Mouse (Mus musculus) kidney, postnatal 0 days (tissue): Measurements from ENCODE around the gene Olfr1335. TPM values are rescaled to one million over a fixed set of nuclear protein-coding genes. Genes with fewer than 3 reads are reported as not detected.
"Not testable (repeated sequence)": the region's sequence is repeated elsewhere in the genome, so short reads cannot be mapped to it uniquely, and the experiment has no call there.

Experiments used
- ATAC-seq: fragments of 200-750 bp; cut with Nextera tagmentation; replicated peaks from 2 replicates; pipeline ENCODE4 v1.8.0; 2017; ENCODE audit warnings: low read depth, moderate number of reproducible peaks, moderate TSS enrichment, moderate library complexity; ENCODE audit not compliant: low FRiP score
- DNase-seq: peaks from one replicate; pipeline ENCODE4 v3.0.0-alpha.2; 2016; ENCODE audit warnings: low spot score
- H3K27ac ChIP-seq: fragments of 300-500 bp; sonication (generic); 2 replicates; pipeline ENCODE4 v1.5.1; 2014; ENCODE audit warnings: mild to moderate bottlenecking
- H3K27me3 ChIP-seq: fragments of 300-500 bp; sonication (generic); 2 replicates; pipeline ENCODE4 v1.6.1; 2014; ENCODE audit warnings: low read length, mixed read lengths; ENCODE audit not compliant: insufficient read depth
- H3K36me3 ChIP-seq: fragments of 300-500 bp; sonication (generic); 2 replicates; pipeline ENCODE4 v1.6.1; 2014; ENCODE audit warnings: low read length, mixed read lengths; ENCODE audit not compliant: insufficient read depth
- H3K4me1 ChIP-seq: fragments of 300-500 bp; sonication (generic); replicated peaks from 2 replicates; pipeline ENCODE4 v1.6.1; 2014; ENCODE audit warnings: antibody characterized with exemption, low read length, mixed read lengths; ENCODE audit not compliant: insufficient read depth
- H3K4me2 ChIP-seq: fragments of 300-500 bp; sonication (generic); 2 replicates; pipeline ENCODE4 v1.6.1; 2014; ENCODE audit warnings: mild to moderate bottlenecking, low read length, moderate library complexity, mixed read lengths
- H3K4me3 ChIP-seq: fragments of 300-500 bp; sonication (generic); replicated peaks from 2 replicates; pipeline ENCODE4 v1.5.1; 2014; ENCODE audit warnings: low read depth, low read length
- H3K9ac ChIP-seq: fragments of 300-500 bp; sonication (generic); 2 replicates; pipeline ENCODE4 v1.6.1; 2014; ENCODE audit warnings: low read depth, low read length
- H3K9me3 ChIP-seq: fragments of 300-500 bp; sonication (generic); replicated peaks from 2 replicates; pipeline ENCODE4 v1.6.1; 2016; ENCODE audit warnings: low read length, inconsistent platforms, mixed read lengths
- CTCF ChIP-seq: IDR thresholded peaks from 2 replicates; pipeline ENCODE4 v1.5.1; 2016; ENCODE audit warnings: antibody characterized with exemption, low read depth, mild to moderate bottlenecking, moderate library complexity
- whole genome bisulfite sequencing: fragments of 180-500 bp; shearing (Covaris S2); extraction: QIAGEN DNeasy Blood & Tissue Kit; methylation state at CpG from one replicate; pipeline ENCODE4 v1.1.7; 2014; 5-methylcytosine and 5-hydroxymethylcytosine counted together
- polyA plus RNA-seq: library from polyadenylated mRNA; unstranded; fragments of >200 nt; fragmentation: Nextera tagmentation; extraction: Ambion mirVana; gene quantifications from 2 replicates; pipeline ENCODE4 v1.2.1, GENCODE M21; 2015

The Olfr1335 gene
- not detected in 2 replicates for polyA plus RNA-seq

- Histone ChIP-seq H3K27ac (no peak within 1 kb of the TSS), H3K9ac (no peak within 1 kb of the TSS), H3K36me3 (no peaks in the 10 kb centered on the region), H3K27me3 (no peaks in the 10 kb centered on the region), H3K4me1 (no peaks in the 10 kb centered on the region), H3K4me3 (no peak within 1 kb of the TSS), H3K9me3 (no peaks in the 10 kb centered on the region), H3K4me2 (no peak within 1 kb of the TSS)
- no peak for TF ChIP-seq CTCF
- WGBS = 87% methylated on average over 4 of the region's 4 CpGs
- ATAC-seq = no peak
- no peak for DNase-seq
Observed at GRCm38 (mm10) chr4:118809844-118810243, at the start of gene Olfr1335. Olfr1335 (minus strand) TSS chr4:118809944.

GRCm38 (mm10) chr4:118836179-118836578 is 26.4 kb upstream of the Olfr1335 start, which contains the start of gene Olfr1333:
Olfr1333 (minus strand) TSS chr4:118836279.
- no peak for TF ChIP-seq CTCF
- no peak within 1 kb of the TSS for H3K4me3 ChIP-seq
- no peak within 1 kb of the TSS for H3K9ac ChIP-seq

GRCm38 (mm10) chr4:118818921-118819320 is 9.2 kb upstream of the Olfr1335 start:
- Histone ChIP-seq H3K4me2 (no peak overlapping the region), H3K9ac (no peak overlapping the region), H3K36me3 (no peaks in the 10 kb centered on the region), H3K4me3 (no peak overlapping the region), H3K9me3 (no peaks in the 10 kb centered on the region), H3K4me1 (no peaks in the 10 kb centered on the region), H3K27ac (no peak overlapping the region), H3K27me3 (no peaks in the 10 kb centered on the region)
- ATAC-seq = no peak
- 90% methylated on average over 1 of the region's 1 CpGs for WGBS
- DNase-seq = no peak
- no peak for TF ChIP-seq CTCF

More at GRCm38 (mm10) chr4:118836179-118836578, 26.4 kb upstream of the Olfr1335 start, which contains the start of gene Olfr1333:
- H3K4me2 ChIP-seq = no peak within 1 kb of the TSS
- ATAC-seq (no peak), DNase-seq (no peak)
- H3K36me3 ChIP-seq = no peaks in the 10 kb centered on the region
- H3K27me3 ChIP-seq = no peaks in the 10 kb centered on the region
- H3K9me3 ChIP-seq = no peaks in the 10 kb centered on the region
- H3K27ac ChIP-seq = no peak within 1 kb of the TSS
- 94% methylated on average over 1 of the region's 1 CpGs for WGBS
- no peaks in the 10 kb centered on the region for H3K4me1 ChIP-seq

GRCm38 (mm10) chr4:118792796-118793195 is 16.9 kb downstream of the Olfr1335 start:
- not testable (repeated sequence) for H3K9ac ChIP-seq, H3K4me3 ChIP-seq, H3K4me1 ChIP-seq, H3K27me3 ChIP-seq, H3K36me3 ChIP-seq, DNase-seq, H3K4me2 ChIP-seq, H3K27ac ChIP-seq, ATAC-seq, H3K9me3 ChIP-seq

GRCm38 (mm10) chr4:118782486-118782885 is 27.3 kb downstream of the Olfr1335 start, which contains the start of gene Olfr1337:
Olfr1337 (minus strand) TSS chr4:118782586.
- WGBS = 72% methylated on average over 2 of the region's 2 CpGs
- Histone ChIP-seq H3K4me1 (no peaks in the 10 kb centered on the region), H3K27ac (no peak within 1 kb of the TSS), H3K27me3 (no peaks in the 10 kb centered on the region), H3K9ac (no peak within 1 kb of the TSS), H3K4me2 (no peak within 1 kb of the TSS), H3K9me3 (no peaks in the 10 kb centered on the region), H3K4me3 (no peak within 1 kb of the TSS), H3K36me3 (no peaks in the 10 kb centered on the region)
- DNase-seq = no peak
- no peak for ATAC-seq
- TF ChIP-seq CTCF = no peak

Other genes with a start within 250 kb of the Olfr1335 start
- gene Cfap57, start 189.2 kb downstream of the Olfr1335 start, polyA plus RNA-seq = 0.04 and 0.09 TPM in 2 replicates
- 139 and 150 TPM in 2 replicates for gene Ebna1bp2, start 189.1 kb downstream of the Olfr1335 start, polyA plus RNA-seq
- gene Olfr62, start 151.0 kb downstream of the Olfr1335 start, polyA plus RNA-seq = not detected in 2 replicates
- 0.03 and 0.13 TPM in 2 replicates for gene Olfr1342, start 117.2 kb downstream of the Olfr1335 start, polyA plus RNA-seq
- gene Olfr1341, start 106.4 kb downstream of the Olfr1335 start, polyA plus RNA-seq = not detected in 2 replicates
- not detected in 2 replicates for gene Olfr1340, start 89.8 kb downstream of the Olfr1335 start, polyA plus RNA-seq
- not detected in 2 replicates for gene Olfr1339, start 77.8 kb downstream of the Olfr1335 start, polyA plus RNA-seq
- gene Olfr1338, start 51.2 kb downstream of the Olfr1335 start, polyA plus RNA-seq = not detected in 2 replicates
- gene Olfr1337, start 27.4 kb downstream of the Olfr1335 start, polyA plus RNA-seq = not detected in 2 replicates
- not detected in 2 replicates for gene Olfr1333, start 26.3 kb upstream of the Olfr1335 start, polyA plus RNA-seq
- not detected in 2 replicates for gene Olfr1331, start 54.7 kb upstream of the Olfr1335 start, polyA plus RNA-seq
- not detected in 2 replicates for gene Olfr1330, start 78.7 kb upstream of the Olfr1335 start, polyA plus RNA-seq
- not detected in 2 replicates for gene Olfr1329, start 107.5 kb upstream of the Olfr1335 start, polyA plus RNA-seq
- not detected in 2 replicates for gene Olfr1328, start 128.7 kb upstream of the Olfr1335 start, polyA plus RNA-seq
- gene Lao1, start 151.6 kb upstream of the Olfr1335 start, polyA plus RNA-seq = not detected in 2 replicates